Mouse (Mus musculus) E14TG2a.4 (cell line): ENCODE data around the gene Agap2.
"Not testable (repeated sequence)": the region's sequence is repeated elsewhere in the genome, so short reads cannot be mapped to it uniquely, and the experiment has no call there.

Experiments used
- H3K27me3 ChIP-seq: 2 replicates; pipeline ENCODE4 v1.6.1; 2014; ENCODE audit warnings: low read length, control low read depth; ENCODE audit not compliant: insufficient read depth
- H3K36me3 ChIP-seq: 2 replicates; pipeline ENCODE4 v1.6.1; 2014; ENCODE audit warnings: low read length, control low read depth; ENCODE audit not compliant: insufficient read depth
- H3K4me1 ChIP-seq: replicated peaks from 2 replicates; pipeline ENCODE4 v1.6.1; 2014; ENCODE audit warnings: low read depth, low read length, control low read depth
- H3K4me3 ChIP-seq: replicated peaks from 2 replicates; pipeline ENCODE4 v1.5.1; 2014; ENCODE audit warnings: mild to moderate bottlenecking, low read length
- H3K9me3 ChIP-seq: 2 replicates; pipeline ENCODE4 v1.6.1; 2014; ENCODE audit warnings: low read length, control low read depth
- CTCF ChIP-seq: conservative IDR thresholded peaks from 2 replicates; pipeline ENCODE4 v1.5.1; 2014; ENCODE audit warnings: low read length
- NANOG ChIP-seq: IDR thresholded peaks from 2 replicates; pipeline ENCODE4 v1.6.1; 2014; ENCODE audit warnings: borderline replicate concordance, low read length, mixed read lengths
- POU5F1 ChIP-seq: IDR thresholded peaks from 2 replicates; pipeline ENCODE4 v1.6.1; 2014; ENCODE audit warnings: low read length, borderline replicate concordance

The Agap2 gene

DNA sequence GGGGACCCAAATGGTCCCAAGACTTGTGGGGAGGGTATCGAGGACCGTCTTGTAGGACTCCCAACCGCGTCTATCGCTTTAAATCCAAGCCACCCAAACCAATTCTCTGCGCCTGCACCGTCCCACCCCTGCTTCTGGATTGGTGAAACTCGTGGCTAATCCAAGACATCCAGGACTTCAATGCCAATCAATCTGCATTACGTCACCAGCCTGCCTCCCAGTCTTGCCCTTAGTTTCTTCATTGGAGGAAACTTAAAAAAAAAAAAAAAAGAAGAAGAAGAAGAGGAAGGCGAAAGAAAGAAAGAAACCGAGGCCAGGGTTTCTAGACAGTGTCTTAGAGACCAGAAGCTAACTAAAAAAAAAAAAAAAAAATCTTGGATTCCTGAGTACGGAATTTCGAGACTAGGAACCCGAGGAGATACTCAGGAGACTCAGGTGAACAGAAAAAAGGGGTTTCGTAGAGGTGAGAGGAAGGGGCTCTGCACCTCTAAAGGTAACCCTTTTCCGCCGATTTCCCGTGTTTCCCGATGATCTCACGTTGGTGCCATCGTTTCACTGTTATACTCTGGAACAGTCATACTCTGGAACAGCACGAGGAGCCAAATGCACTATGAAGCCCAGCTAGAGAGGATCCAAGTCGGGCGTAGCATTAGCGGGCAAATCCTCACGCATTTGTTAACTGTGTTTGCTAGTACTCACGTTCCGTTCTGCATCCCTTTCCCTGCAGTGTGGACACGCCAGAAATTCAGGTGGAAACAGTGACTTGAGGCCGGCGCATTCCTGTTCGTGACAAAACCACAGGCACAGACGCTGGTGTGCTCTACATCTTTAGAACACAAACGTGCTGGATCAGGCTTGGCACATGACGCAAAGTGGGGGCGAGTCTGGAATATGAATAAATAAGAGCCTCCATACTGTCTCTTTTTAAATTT is 4.6 kb upstream of the Agap2 start, which contains the start of gene Tspan31:
Gene Tspan31, minus strand, starts transcription at position 75 of the 932 bp plus-strand sequence.
- peaks cover 38% of the 10 kb centered on the region for H3K36me3 ChIP-seq
- TF ChIP-seq NANOG (no peak), CTCF (no peak), POU5F1 (no peak)
- no peaks in the 10 kb centered on the region for H3K9me3 ChIP-seq

DNA sequence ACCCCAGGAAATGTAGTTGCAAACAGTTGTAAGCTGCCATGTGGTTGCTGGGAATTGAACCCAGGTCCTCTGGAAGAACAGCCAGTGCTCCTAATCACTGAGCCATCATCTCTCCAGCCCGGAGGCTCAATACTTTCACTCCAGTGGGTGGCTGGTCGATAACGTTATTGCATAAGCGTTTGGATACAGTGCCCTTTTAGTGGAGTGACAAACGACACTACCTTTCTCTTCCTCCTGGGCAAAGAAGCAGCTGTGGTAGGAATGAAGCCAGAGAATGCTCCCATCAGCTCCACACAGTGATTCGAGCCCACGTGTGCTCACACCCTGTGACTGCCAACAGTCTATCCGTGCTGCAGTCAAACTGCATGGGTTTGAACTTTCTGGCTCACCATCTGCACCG is 3.9 kb upstream of the Agap2 start:
- H3K9me3 ChIP-seq = no peaks in the 10 kb centered on the region
- peaks cover 31% of the 10 kb centered on the region for H3K36me3 ChIP-seq
- TF ChIP-seq POU5F1 = no peak
- no peak for TF ChIP-seq NANOG
- no peak for TF ChIP-seq CTCF
- peaks cover 15% of the 10 kb centered on the region for H3K27me3 ChIP-seq
- H3K4me3 ChIP-seq = peak overlapping the region; percentile 88
- H3K4me1 ChIP-seq = peaks cover 56% of the 10 kb centered on the region

More for the DNA sequence above, 4.6 kb upstream of the Agap2 start, which contains the start of gene Tspan31:
- peaks cover 8% of the 10 kb centered on the region for H3K27me3 ChIP-seq
- peaks cover 61% of the 10 kb centered on the region for H3K4me1 ChIP-seq
- H3K4me3 ChIP-seq = peak within 1 kb of the TSS; percentile 88

- Histone ChIP-seq H3K27me3 (peaks cover 25% of the 10 kb centered on the region), H3K36me3 (peaks cover 20% of the 10 kb centered on the region), H3K4me1 (peaks cover 48% of the 10 kb centered on the region)
- H3K9me3 ChIP-seq, H3K4me3 ChIP-seq: not testable (repeated sequence)
Measured at GRCm38 (mm10) chr10:127072270-127072669, 2.8 kb upstream of the Agap2 start.

GRCm38 (mm10) chr10:127072969-127073368 is 2.1 kb upstream of the Agap2 start:
- H3K9me3 ChIP-seq, H3K4me3 ChIP-seq: not testable (repeated sequence)
- H3K27me3 ChIP-seq = peaks cover 32% of the 10 kb centered on the region
- peaks cover 13% of the 10 kb centered on the region for H3K36me3 ChIP-seq
- H3K4me1 ChIP-seq = peaks cover 48% of the 10 kb centered on the region

- peaks cover 3% of the 10 kb centered on the region for H3K36me3 ChIP-seq
- H3K4me1 ChIP-seq = peaks cover 45% of the 10 kb centered on the region
- H3K4me3 ChIP-seq = no peak overlapping the region
- peaks cover 40% of the 10 kb centered on the region for H3K27me3 ChIP-seq
- TF ChIP-seq POU5F1 (no peak), CTCF (no peak), NANOG (no peak)
- no peaks in the 10 kb centered on the region for H3K9me3 ChIP-seq
Measured at GRCm38 (mm10) chr10:127073981-127074380, 1.1 kb upstream of the Agap2 start.

DNA sequence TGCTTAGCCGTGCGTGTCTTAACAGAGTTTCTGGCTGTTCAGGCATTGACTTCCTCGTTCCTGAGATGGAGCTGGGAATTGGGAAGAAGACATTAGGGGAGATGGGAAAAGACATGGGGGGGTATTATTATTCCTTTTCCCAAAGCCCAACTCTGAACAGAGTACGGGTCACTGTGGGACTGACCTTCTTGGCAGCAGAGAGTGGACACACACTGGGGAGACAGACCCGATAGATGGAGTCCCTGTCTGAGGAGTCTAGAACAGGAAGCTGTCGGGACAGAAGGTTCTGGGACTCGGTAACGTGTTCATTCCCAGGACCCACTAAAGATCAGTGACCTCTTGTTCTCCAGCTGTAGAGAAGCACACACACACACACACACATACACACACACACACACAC is 567 bp downstream of the Agap2 start:
- H3K4me3 ChIP-seq = no peak overlapping the region
- no peaks in the 10 kb centered on the region for H3K9me3 ChIP-seq
- peaks cover 57% of the 10 kb centered on the region for H3K27me3 ChIP-seq
- no peaks in the 10 kb centered on the region for H3K36me3 ChIP-seq
- peaks cover 45% of the 10 kb centered on the region for H3K4me1 ChIP-seq
- TF ChIP-seq NANOG = no peak
- TF ChIP-seq POU5F1 = no peak
- no peak for TF ChIP-seq CTCF

DNA sequence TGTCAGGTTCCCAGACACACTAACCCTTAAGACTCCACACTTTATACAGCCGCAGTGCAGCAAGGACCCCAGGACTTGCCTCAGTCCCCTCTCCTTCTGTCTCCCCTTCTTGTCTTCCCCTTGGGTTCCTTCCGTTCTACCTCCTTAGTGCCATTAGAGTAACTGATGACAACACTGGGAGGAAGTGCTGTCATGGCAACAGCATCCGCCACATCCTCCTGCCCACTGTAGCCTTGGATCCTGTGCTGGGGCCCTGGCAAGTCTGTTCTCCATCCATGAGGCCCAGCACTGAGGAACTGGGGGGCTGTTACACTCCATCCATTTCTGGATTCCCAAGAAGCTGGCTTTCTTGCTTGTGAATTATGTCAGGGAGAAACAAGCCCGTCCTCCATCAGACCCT is 998 bp downstream of the Agap2 start:
- Histone ChIP-seq H3K36me3 (no peaks in the 10 kb centered on the region), H3K4me3 (no peak overlapping the region), H3K9me3 (no peaks in the 10 kb centered on the region), H3K27me3 (peaks cover 61% of the 10 kb centered on the region), H3K4me1 (peaks cover 45% of the 10 kb centered on the region)
- TF ChIP-seq POU5F1 (no peak), NANOG (no peak), CTCF (no peak)

GRCm38 (mm10) chr10:127077515-127077914 is 2.4 kb downstream of the Agap2 start:
- H3K27me3 ChIP-seq = peaks cover 76% of the 10 kb centered on the region
- peak overlapping the region; percentile 13; the same call in 1 of the 2 replicates for H3K4me3 ChIP-seq
- H3K9me3 ChIP-seq = no peaks in the 10 kb centered on the region
- H3K4me1 ChIP-seq = peaks cover 52% of the 10 kb centered on the region
- no peak for TF ChIP-seq CTCF
- no peak for TF ChIP-seq NANOG
- TF ChIP-seq POU5F1 = no peak
- H3K36me3 ChIP-seq = no peaks in the 10 kb centered on the region

DNA sequence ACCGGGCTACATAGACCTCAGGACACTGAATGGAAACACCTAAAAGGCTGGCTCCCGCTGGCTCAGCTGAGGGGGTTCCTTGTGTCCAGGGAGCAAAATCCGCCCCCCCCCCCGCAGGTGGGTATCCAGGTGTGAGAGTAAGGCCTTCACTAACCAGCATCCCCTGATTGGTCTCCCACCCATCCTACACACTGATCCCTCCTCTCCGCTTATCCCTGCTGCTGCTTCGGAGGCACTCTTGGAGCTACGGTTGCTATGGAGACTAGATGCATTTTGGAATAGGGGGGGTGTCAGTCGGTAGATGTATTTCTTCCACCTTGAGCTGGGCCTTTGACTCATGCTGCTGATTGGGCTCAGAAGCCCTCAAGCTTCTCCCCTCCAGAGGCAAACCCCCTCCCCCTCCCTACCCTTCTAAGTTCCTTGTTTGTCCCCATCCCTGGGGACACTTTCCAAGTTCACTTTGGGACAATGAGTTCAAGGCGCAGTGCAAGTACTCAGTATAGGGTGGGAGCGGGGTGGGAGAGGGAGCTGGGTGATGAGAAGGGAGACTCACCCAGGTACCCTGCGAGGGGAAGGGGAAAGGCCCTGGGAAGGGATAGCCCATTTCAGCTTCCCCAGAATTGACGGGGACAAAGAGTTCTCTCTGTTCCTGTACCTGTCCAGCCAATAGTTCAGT is 3.1 kb downstream of the Agap2 start:
- Histone ChIP-seq H3K27me3 (peaks cover 82% of the 10 kb centered on the region), H3K4me3 (peak overlapping the region; percentile 41; the same call in 1 of the 2 replicates), H3K4me1 (peaks cover 52% of the 10 kb centered on the region), H3K9me3 (no peaks in the 10 kb centered on the region), H3K36me3 (no peaks in the 10 kb centered on the region)
- no peak for TF ChIP-seq CTCF
- TF ChIP-seq NANOG = no peak
- TF ChIP-seq POU5F1 = no peak
